ENCODE assay signal across 1 mouse cellular context in the genomic region with DNA sequence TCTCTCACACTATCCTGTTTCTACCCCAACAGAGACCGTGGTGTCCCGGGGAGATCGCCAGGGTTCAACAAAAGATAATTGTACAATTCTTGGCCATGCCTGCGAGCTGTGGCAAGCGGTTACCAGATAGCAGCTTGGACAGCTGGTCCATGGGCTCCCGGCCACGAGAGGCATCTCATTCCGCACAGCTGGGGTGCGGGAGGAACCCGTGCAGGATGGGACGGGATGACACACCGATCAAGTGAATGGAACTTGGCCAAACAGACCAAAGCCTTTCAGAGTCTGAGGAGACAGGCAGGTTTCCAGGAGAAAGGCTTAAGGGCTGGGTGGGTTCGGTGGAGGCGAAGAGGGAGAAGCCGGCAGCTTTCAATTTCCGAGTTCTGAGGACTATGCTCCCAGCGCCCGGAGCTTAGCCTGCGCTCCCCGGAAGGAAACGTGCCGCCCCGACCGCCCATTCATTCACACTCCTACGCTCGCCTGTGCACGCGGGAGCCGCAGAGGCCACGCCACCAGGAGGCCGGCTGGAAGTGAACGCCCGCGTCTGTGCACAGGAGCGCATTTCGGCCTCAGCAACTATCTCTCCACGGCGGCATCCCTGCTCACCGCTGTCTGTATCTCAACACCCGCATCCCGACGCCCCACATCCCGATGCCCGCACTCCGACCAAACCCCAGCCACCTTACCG.
TF ChIP-seq lines count a peak whose summit lies in the region.

No protein-coding gene starts in this region.

TF ChIP-seq in MEL, 35 proteins besides CTCF, POLR2A, EP300 and RAD21 (continued from another document):
- TF ChIP-seq BHLHE40 (IDR thresholded peaks at IDR 0.05; ENCODE audit: borderline replicate concordance, low read depth, low read length) (peak; percentile 25; the same call in 1 of the 2 replicates), MEF2A (IDR thresholded peaks at IDR 0.05; ENCODE audit: extremely low read depth, insufficient replicate concordance, low read depth, low read length, poor library complexity, severe bottlenecking) (no peak), GABPA (IDR thresholded peaks at IDR 0.05; ENCODE audit: low read depth, low read length) (no peak), CHD1 (IDR thresholded peaks at IDR 0.05; ENCODE audit: low read depth, low read length) (0 out of 2 replicates have a peak, but pooled peaks have one; percentile 26), TCF12 (IDR thresholded peaks at IDR 0.05; ENCODE audit: low read depth, low read length) (peak; percentile 73), MYC (IDR thresholded peaks at IDR 0.05; ENCODE audit: low read depth, low read length) (no peak), TAL1 (IDR thresholded peaks at IDR 0.05; ENCODE audit: low read length) (peak; percentile 50), ETS1 (IDR thresholded peaks at IDR 0.05; ENCODE audit: low read depth, low read length) (peak; percentile 99), ZKSCAN1 (IDR thresholded peaks at IDR 0.05; ENCODE audit: low read depth, low read length) (no peak), TBP (IDR thresholded peaks at IDR 0.05; ENCODE audit: low read depth, low read length) (no peak; the same call in 1 of the 2 replicates), GATA1 (IDR thresholded peaks at IDR 0.05; ENCODE audit: low read depth, low read length) (peak; percentile 35)
